Mouse (Mus musculus) testis, postnatal 10 days (tissue): ENCODE data around the gene Ddah1.
"Not testable (repeated sequence)": the region's sequence is repeated elsewhere in the genome, so short reads cannot be mapped to it uniquely, and the experiment has no call there.

Experiments used
- DNase-seq: peaks from one replicate; pipeline ENCODE4 v3.0.0; 2021; ENCODE audit warnings: low spot score

Ddah1 gene

DNA sequence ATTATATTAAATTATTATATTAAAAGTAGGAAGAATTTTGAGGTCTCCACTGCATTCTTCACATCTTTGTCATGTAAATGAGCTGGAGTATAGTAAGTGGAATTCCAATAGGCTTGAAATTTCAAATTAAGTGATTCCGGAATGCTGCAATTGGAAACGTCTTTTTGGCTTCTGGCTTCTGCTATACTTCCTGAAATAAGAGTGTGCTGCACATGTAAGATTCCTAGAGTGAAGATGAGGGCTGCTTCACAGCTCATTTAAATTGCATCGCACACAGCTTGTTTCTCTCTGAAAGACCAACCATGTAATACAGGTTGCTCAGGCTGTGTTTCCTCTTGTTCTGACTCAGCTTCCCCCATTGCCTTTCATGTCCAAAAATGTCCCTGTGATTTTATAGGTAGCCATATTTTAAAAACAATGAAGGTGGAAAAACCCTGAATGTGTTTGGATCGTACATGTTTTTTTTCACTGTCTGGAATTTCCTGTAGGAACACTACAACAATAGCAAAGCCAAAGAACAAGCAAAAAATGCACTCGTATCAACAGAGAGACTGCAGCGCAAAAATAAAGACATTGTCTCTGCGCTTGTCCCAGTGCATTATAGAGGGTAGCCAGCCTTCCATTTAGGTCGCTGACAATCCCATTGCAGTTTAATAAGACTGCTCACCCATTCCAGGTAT, 105.7 kb downstream of the Ddah1 start:
- DNase-seq, result no peak

DNA sequence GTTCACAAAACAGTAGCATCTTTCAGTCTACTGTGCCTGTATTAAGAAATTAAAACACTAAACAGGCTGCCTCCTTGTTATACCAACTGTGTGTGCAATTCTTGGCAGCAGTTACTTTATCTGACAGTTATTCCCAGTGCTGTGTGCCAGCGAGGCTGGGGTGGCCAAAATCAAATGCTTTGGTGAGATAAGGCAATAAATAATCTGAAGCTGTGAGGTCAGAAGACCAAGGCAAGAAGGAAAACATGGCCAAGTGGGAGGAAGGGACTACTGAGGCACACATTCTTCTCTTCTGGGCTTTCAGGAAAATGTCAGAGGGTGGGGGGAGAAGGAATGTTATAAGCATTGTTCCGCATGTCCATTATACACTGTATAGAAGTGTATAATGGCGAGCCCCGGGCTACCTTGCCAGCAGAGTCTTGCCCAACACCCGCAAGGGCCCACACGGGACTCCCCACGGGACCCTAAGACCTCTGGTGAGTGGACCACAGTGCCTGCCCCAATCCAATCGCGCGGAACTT, 106.3 kb downstream of the Ddah1 start:
- DNase-seq, result no peak

GRCm38 (mm10) chr3:145872680-145873079, 114.2 kb downstream of the Ddah1 start:
- DNase-seq, result no peak

DNA sequence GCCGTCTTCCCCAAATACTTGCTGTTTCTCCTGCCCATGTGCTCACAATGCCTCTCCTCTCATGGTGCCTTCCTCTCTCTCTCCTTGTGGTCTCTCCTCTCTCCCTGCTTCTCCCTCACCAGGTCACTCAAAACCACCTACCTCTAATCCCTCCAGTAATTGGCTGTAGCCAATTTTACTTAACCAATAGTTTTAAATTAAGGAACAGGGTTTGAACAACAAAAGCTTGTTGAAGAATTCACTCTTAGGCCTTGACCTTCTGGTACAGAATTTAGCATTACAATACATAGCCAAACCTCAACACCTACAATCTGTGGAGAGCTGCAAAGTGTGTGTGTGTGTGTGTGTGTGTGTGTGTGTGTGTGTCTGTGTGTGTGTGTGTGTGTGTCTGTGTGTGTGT, 114.8 kb downstream of the Ddah1 start:
- DNase-seq, result no peak

- DNase-seq, result no peak
These were observed 115.7 kb downstream of the Ddah1 start for GRCm38 (mm10) chr3:145874126-145874525.

DNA sequence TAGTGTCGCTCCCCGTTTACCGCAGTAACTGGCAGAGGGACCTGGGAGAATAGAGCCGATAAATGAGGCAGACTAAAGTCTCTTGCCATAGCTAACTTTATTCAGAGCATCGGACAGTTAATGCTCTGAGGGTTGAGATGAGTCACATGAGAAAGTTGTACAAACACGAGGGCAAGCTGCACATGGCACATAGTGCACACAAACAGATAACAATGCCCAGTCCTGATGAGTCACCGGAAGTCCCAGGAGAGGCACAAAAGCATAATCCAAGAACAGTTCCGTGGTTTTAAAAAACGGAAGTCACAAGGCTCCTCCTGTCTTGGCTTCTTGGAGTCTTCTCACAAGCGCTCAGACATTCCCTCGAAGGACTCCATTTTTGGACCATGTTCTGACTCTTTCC, 117.6 kb downstream of the Ddah1 start:
- no peak for DNase-seq

GRCm38 (mm10) chr3:145878867-145879266, 120.4 kb downstream of the Ddah1 start:
- not testable (repeated sequence) for DNase-seq

DNA sequence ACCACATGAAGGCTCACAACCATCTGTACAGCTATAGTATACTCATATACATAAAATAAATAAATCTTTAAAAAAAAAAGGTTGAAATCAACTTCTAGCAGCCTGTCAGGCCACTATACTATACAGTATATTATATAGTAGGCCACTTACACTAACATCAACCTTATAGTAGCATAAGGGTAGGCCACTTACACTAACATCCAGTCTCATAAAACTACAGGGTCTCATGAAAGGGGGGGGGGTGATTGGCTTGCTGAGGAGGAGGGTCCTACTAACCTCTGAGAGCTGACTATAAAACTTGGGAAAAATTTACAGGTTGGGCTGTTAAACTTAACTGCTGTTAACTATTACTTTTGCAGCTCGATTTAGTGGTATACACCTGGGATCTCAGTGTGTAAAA, 121.9 kb downstream of the Ddah1 start:
- no peak for DNase-seq

- DNase-seq, result no peak
These were observed 123.8 kb downstream of the Ddah1 start for GRCm38 (mm10) chr3:145882076-145882874.

- no peak for DNase-seq
These were observed 124.8 kb downstream of the Ddah1 start for GRCm38 (mm10) chr3:145883233-145883632.

- DNase-seq, result no peak
These were observed 126.9 kb downstream of the Ddah1 start for GRCm38 (mm10) chr3:145885376-145885775.

GRCm38 (mm10) chr3:145885851-145886464, 127.5 kb downstream of the Ddah1 start:
- no peak for DNase-seq

- DNase-seq, result no peak
These were observed 129.0 kb downstream of the Ddah1 start for GRCm38 (mm10) chr3:145887430-145887971.

DNA sequence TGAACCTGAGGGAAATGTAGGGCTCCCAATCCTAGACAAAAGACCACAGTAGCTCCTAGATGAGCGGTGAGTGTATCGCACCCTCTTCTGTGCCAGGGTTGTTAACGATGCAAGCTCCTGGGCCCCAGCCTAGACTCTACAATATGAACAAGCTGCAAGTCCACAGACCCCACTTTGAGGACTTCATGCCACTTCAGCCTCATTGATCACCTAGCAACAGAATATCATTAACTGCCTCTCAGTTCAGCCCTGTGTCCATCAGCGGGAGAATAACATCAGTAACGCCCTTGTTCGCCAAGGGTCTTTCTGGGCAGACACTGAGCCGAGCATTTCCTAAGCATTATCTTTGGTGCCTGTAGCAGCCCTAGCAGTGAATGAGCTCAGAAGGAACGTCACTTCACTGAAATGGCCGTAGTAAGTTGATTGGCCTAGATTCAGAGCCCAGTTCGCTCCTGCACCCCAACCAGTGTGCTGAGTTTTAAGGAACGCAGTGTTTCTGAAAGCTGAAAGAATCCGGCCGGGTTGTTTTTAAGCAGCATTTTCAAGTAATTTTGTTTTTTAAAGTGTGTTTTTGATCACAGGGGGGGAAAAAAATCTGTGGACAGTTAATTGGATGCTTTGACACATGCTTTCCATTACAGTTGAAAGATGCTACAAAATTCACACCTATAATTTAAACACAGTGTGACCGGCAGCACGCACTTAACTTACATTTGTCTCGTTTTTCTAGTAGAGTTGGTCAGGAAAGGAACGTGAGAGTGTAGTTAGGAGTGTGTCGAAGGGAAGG, 132.1 kb downstream of the Ddah1 start:
- no peak for DNase-seq

GRCm38 (mm10) chr3:145892451-145892850, 134.0 kb downstream of the Ddah1 start:
- no peak for DNase-seq

DNA sequence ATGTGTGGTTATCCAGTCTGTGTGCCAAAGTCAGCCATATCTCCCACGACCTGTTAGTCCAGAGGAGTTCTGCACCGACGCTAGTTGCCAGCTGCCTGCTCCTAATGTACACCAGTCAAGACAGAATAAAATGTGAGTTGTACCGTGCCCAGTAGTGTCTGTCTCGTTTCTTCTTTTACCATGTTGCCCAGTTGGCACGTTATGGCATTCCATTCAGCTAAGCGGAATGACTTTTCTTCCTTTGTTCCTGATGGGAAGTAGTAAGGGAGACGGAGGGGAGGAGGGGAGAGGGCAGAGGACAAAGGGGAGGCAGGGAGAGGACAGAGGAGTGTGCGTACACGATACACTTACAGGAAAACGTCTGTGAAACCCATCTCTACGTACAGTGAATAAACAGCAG, 135.7 kb downstream of the Ddah1 start:
- no peak for DNase-seq

- no peak for DNase-seq
These were observed 139.3 kb downstream of the Ddah1 start for GRCm38 (mm10) chr3:145897749-145898148.

DNA sequence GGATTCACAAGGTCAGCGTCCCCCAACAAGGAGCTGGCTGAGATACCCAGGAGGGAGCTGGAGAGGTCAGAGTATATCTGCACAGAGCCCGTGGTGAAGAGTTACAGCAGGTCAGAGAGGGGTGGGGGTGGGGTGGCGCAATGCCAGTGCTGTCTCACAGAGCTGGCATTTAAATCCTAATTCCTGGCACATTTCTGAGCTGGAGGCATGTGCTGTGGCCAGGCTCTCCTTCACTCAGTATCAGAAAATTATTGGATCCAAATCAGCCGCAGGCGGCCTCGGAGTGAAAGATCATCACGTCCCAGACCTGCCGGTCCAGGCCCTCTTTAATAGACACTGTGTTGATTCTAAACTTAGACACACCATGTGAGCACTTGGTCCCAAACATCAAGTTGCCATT, 141.4 kb downstream of the Ddah1 start:
- DNase-seq, result no peak

- no peak for DNase-seq
These were observed 145.1 kb downstream of the Ddah1 start for GRCm38 (mm10) chr3:145903530-145903929.

DNA sequence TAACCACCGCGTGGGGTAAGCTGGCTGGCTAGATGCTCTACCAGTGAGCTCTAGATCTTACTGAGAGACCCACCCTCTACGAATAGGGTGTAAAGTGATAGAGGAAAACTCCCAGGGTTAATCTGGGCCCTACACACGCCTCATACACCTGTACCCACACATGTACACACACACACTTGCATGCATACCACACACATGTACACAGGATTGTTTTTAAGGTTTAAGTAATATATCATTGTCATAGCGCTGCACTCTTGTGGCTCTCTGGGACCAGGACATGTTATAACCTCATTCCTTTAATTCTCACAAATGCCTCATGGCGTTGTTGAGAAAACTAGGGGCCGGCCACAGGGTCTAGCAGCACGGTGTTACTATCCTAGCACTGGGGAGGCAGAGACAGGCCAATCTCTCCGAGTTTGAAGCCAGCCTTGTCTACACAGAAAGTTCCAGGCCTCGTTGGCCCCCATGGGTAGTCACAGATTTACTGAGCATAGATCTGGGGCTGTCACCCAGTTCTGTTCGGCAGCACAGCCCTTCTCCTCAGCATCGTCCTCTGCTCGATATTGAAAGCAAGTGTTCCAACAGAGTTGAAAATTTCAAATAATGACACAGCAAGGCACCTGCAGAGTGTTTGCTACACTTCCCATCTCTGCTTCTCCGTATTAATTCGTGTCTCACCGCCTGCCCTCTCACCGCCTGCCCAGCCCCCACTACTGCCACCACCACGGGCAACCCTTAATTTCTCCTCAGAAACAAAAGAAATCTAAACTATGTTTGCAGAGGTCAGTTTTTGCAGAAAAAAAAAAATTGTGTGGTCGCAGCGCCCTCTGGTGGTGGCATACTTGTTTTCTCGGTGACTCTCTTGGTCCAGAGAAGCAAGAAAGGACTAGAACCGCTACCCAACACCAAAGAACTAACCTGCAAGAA, 146.6 kb downstream of the Ddah1 start:
- DNase-seq, result peak; percentile 89

GRCm38 (mm10) chr3:145906582-145906981, 148.1 kb downstream of the Ddah1 start:
- DNase-seq, result no peak
